Mouse (Mus musculus): Measurements from ENCODE around the gene Mecr.
"Not testable (repeated sequence)": the region's sequence is repeated elsewhere in the genome, so short reads cannot be mapped to it uniquely, and the experiment has no call there.

Gene Mecr

GRCm38 (mm10) chr4:131843290-131843743 lies at the start of gene Mecr:
Gene Mecr, plus strand, starts transcription at chr4:131843470.
- DNase-seq (ENCODE audit: low spot score), result peak; percentile 79

DNA sequence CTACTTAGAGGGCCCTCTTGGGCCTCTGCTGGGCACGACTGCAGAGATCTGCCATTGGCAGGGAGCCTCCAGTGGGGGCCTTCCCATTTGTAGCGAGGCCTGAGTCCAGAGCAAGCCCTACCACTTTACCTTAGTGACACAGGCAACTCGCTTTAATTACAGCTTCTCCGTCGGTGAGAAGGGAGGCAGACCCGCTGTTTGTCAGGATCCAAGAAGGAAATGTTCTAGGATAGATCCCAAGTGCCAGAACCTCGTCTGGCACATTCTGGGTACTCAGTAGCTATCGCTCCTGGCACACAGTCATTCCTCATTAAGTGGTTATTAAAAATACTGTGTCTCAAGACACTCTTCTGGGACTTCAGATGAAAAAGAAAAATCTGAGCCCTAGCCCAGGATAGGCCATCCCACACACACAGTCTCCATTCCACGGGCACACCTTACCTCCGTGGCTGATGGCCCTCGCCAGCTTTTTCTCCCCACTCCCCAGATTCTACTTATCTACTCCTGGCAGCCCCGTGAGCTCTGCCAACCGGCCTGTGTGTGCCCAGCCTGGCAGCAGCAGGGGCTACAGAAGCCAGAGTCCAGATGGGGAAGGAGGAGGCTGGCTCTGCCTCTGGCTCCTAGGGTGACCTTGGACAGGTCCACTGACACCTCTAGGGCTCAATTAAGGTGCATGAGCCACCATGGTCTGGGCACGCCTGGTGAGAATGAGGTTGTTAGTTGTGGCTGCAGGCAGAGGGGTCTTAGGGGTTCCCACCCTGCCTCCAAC lies 46.8 kb upstream of the Mecr start:
- DNase-seq (ENCODE audit: low spot score), result no peak

DNA sequence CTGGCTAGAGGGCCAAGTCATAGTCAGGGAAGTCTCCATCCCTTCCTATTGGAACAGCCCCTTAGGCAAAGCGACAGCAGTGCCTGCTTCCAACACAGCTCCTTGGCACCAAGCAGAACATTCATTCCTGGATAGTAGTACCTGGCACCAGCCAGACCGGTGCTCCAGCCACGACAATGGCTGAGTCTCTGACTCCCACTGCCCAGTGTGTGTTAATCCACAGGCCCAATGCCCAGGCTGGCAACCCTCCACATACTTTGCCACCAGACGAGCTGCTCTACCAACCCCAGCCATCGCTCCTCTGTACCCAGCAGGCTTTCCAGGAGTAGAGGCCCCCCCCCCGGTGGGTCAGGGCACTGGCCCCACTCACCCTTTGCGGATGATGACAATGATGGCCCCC lies 45.8 kb upstream of the Mecr start:
- DNase-seq (ENCODE audit: low spot score), result peak; percentile 25

GRCm38 (mm10) chr4:131797920-131798319 lies 45.4 kb upstream of the Mecr start:
- DNase-seq (ENCODE audit: low spot score), result no peak

DNA sequence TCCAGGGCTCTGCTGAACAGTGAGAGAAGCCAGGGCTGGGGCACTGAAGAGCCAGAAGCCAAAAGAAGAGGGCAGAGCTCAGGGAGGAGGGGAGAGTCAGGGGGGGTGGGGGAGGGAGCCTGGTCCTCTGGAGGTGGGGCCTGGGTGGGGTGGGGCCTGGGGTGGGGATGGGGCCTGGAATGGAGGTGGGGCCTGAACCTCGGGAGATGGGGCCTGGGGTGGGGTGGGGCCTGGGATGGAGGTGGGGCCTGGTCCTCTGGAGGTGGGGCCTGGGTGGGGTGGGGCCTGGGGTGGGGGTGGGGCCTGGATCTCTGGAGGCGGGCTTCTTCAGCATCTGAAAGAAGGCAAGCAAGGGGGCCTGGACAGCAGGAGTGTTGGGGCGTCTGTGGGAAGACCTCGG lies 44.3 kb upstream of the Mecr start:
- DNase-seq (ENCODE audit: low spot score), result no peak

DNA sequence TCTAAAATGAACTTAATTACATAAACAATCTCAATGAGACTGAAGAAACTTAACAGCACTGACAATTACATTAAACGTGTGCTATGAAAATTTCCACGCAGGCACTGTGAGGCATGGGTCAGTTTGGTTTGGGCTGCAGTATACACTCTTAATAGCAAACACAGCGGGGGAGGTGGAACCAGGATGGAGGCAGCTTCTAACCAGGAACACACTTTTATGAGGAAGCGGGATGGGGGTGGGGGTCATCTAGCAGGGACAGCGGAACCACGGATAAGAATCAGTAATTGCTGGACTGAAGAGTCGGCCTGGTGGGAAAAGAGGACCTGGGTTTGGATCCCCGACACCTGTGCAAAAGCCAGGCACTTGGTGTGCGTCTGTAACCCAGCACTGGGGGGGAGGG lies 39.4 kb upstream of the Mecr start:
- no peak for DNase-seq (ENCODE audit: low spot score)

- DNase-seq (ENCODE audit: low spot score), result not testable (repeated sequence)
Measured at GRCm38 (mm10) chr4:131804732-131805131, 38.5 kb upstream of the Mecr start.

- no peak for DNase-seq (ENCODE audit: low spot score)
Measured at GRCm38 (mm10) chr4:131805255-131805654, 38.0 kb upstream of the Mecr start.

- DNase-seq (ENCODE audit: low spot score), result no peak
Measured at GRCm38 (mm10) chr4:131812458-131812857, 30.8 kb upstream of the Mecr start.

- DNase-seq (ENCODE audit: low spot score), result no peak
Measured at GRCm38 (mm10) chr4:131813798-131814197, 29.5 kb upstream of the Mecr start.

GRCm38 (mm10) chr4:131814869-131815268 lies 28.4 kb upstream of the Mecr start:
- DNase-seq (ENCODE audit: low spot score), result no peak

DNA sequence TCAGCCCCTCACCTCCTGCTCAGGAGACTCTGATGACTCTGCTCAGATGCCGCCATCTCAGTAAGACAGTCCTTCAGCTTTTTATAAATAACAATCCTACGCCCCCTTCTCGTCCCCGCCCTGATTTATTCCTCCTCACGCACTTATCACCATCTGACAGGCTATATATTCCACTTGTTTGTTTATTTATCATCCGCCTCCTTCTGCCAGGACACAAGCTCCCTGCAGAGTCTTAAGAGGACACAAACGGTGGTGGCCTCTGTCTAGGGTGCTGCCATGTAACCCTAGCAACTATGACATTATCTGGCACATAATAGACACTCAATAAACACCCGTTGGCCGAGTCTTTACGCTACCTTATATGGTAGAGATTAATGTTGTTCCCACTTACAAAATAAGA lies 27.5 kb upstream of the Mecr start:
- DNase-seq (ENCODE audit: low spot score), result no peak

DNA sequence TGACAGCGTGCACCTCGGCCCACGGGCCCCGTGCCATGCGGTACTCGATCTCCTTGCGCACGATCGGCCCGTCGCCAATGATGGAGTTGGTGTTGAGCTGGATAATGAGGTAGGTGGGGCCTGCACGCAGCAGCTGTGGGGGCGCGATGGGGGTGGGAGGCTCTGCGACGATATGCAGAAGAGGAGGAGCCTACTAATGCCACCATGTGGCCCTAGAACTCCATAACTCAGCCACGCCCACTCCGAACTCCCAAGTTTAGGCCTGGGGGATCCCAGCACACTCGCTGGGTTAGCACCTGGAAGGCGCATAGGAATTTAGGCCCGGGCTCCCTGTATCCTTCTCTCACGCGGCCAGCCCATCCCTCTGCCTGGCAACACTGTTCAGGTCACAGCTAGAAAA lies 24.3 kb upstream of the Mecr start:
- no peak for DNase-seq (ENCODE audit: low spot score)

DNA sequence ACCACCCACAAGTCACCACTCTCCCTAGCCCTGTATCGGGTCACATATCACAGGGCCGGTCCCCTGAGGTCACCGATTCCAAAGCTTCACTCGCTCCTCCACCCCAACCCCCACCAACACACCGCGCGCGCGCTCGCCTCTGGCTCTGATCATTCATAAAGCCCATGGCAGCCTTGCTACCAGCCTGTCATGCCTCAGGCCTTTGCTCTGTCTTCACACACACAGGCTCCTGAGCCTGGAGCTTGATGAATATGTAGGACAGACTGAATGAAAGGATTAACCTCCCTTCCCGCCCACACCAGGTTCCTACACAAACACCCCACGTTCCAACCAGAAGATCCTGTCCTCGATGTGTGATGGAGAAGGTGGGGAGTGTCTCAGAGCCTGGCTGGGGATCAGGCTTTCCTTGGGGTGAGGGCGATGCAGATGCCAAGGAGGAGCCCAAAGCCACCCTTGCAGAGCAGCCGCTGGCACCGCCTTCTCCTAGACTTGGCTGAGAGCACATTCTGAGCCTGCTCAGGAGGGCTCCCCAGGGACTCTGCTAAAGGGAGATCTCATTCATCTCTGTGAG lies 22.0 kb upstream of the Mecr start:
- no peak for DNase-seq (ENCODE audit: low spot score)

DNA sequence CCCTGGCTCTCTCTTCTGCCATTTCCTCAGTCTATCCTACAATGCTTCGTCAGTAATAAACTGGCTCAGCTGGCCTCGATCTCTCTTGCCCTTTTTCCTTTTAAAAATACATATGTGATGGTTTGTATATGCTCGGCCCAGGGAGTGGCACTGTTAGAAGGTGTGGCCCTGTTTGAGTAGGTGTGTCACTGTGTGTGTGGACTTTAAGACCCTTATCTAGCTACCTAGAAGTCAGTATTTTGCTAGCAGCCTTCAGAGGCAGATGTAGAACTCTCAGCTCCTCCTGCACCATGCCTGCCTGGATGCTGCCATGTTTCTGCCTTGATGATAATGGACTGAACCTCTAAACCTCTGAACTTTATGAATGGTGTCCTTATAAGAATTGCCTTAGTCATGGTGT lies 20.7 kb upstream of the Mecr start:
- no peak for DNase-seq (ENCODE audit: low spot score)

DNA sequence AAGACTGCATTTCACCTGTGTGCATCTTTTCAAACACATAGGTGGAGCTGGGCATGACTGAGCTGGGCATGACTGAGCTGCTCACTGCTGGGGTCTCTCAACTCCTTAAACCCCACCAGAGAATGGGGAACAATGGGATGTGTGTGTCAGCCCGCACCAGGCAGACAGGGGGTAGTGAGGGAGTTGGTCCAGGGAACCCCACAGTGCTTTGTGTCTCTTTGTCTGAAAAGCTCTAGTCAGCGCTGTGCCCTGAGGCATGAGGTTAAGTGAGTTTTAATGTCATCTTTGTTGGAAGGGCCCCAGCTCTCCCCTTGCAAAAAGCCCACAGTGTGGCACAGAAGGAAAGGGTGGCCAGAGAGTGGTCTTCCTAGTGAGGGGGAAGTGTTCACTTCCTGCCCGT lies 18.3 kb upstream of the Mecr start:
- DNase-seq (ENCODE audit: low spot score), result no peak

- DNase-seq (ENCODE audit: low spot score), result no peak
Measured at GRCm38 (mm10) chr4:131825830-131826229, 17.4 kb upstream of the Mecr start.

DNA sequence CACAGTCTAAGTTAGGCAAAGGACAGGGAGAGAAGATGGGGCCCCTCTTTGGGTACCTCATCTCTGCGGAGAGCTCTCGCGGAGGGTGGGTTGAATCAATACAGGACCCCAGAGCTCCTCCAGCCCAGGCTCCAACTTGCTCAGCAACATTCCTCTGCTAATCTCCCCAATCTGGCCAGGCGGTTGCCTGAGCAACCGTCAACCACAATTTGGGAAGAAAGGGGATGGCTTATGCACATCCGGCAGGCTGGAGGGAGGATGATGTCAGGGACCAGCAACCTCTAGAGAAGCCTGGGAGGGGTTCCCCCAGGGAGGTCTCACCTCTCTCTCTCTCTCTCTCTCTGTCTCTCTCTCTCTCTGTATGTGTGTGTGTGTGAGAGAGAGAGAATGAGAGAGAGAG lies 16.4 kb upstream of the Mecr start:
- DNase-seq (ENCODE audit: low spot score), result no peak

DNA sequence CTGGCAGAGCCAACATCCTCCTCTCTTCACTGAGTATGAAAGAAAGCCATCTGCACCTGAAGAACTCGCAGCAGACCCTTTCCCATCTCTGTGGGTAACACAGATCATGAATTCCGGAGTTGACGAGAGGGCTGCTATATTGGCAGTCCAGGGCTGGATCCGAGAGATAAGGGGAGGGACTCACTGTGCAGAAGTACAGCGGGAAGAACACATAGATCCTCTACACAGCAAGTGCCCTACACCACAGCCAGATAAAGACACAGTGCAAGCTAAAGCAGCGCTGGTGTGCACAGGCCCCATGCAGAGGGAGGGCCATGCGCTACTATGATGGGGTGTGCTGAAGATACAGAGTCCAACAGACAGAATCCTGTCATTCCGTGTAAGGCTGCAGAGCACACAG lies 14.1 kb upstream of the Mecr start:
- DNase-seq (ENCODE audit: low spot score), result no peak

- no peak for DNase-seq (ENCODE audit: low spot score)
Measured at GRCm38 (mm10) chr4:131831546-131832045, 11.7 kb upstream of the Mecr start.

GRCm38 (mm10) chr4:131832759-131833407 lies 10.4 kb upstream of the Mecr start:
- DNase-seq (ENCODE audit: low spot score), result no peak

- no peak for DNase-seq (ENCODE audit: low spot score)
Measured at GRCm38 (mm10) chr4:131833971-131834609, 9.2 kb upstream of the Mecr start.
